Mouse (Mus musculus) midbrain, embryonic 14.5 days (tissue): Measurements from ENCODE around the gene Eml1. TPM values are rescaled to one million over a fixed set of nuclear protein-coding genes. Genes with fewer than 3 reads are reported as not detected.

ENCODE experiments used
- ATAC-seq: fragments of 200-750 bp; cut with Nextera tagmentation; 2 replicates; pipeline ENCODE4 v1.8.0; 2017; ENCODE audit warnings: moderate number of reproducible peaks, moderate library complexity; ENCODE audit not compliant: low FRiP score, low TSS enrichment
- DNase-seq: peaks from one replicate; pipeline ENCODE4 v3.0.0-alpha.2; 2015
- H3K27ac ChIP-seq: fragments of 300-500 bp; sonication (generic); replicated peaks from 2 replicates; pipeline ENCODE4 v1.5.1; 2014; ENCODE audit warnings: mild to moderate bottlenecking, low read depth, low read length, moderate library complexity
- H3K27me3 ChIP-seq: fragments of 300-500 bp; sonication (generic); 2 replicates; pipeline ENCODE4 v1.6.1; 2014; ENCODE audit warnings: low read length, control low read depth, mixed read lengths; ENCODE audit not compliant: control insufficient read depth, insufficient read depth
- H3K36me3 ChIP-seq: fragments of 300-500 bp; sonication (generic); 2 replicates; pipeline ENCODE4 v1.6.1; 2014; ENCODE audit warnings: low read length, control low read depth; ENCODE audit not compliant: control insufficient read depth, insufficient read depth
- H3K4me1 ChIP-seq: fragments of 300-500 bp; sonication (generic); 2 replicates; pipeline ENCODE4 v1.6.1; 2014; ENCODE audit warnings: mild to moderate bottlenecking, antibody characterized with exemption, low read length, control low read depth; ENCODE audit not compliant: control insufficient read depth, insufficient read depth
- H3K4me2 ChIP-seq: fragments of 300-500 bp; sonication (generic); 2 replicates; pipeline ENCODE4 v1.6.1; 2014; ENCODE audit warnings: mild to moderate bottlenecking, low read length, moderate library complexity
- H3K4me3 ChIP-seq: fragments of 300-500 bp; sonication (generic); replicated peaks from 2 replicates; pipeline ENCODE4 v1.5.1; 2014; ENCODE audit warnings: low read depth, low read length
- H3K9ac ChIP-seq: fragments of 300-500 bp; sonication (generic); replicated peaks from 2 replicates; pipeline ENCODE4 v1.6.1; 2014; ENCODE audit warnings: mild to moderate bottlenecking, low read length, moderate library complexity
- H3K9me3 ChIP-seq: fragments of 300-500 bp; sonication (generic); 2 replicates; pipeline ENCODE4 v1.6.1; 2016; ENCODE audit warnings: low read length, control low read depth, mixed read lengths; ENCODE audit not compliant: control insufficient read depth
- WGBS: fragments of 180-500 bp; shearing (Covaris S2); extraction: QIAGEN DNeasy Blood & Tissue Kit; methylation state at CpG from one replicate; pipeline ENCODE4 v1.1.7; 2014; 5-methylcytosine and 5-hydroxymethylcytosine counted together
- polyA plus RNA-seq: library from polyadenylated mRNA; unstranded; fragments of >200 nt; fragmentation: Nextera tagmentation; extraction: Ambion mirVana; gene quantifications from 2 replicates; pipeline ENCODE4 v1.2.1, GENCODE M21; 2014

Eml1 gene
- polyA plus RNA-seq, 1 experiment from 2014 or later, result 49.3 TPM

- no peaks in the 10 kb centered on the region for H3K27me3 ChIP-seq
- peaks cover 28% of the 10 kb centered on the region for H3K4me1 ChIP-seq
- DNase-seq (no peak), ATAC-seq (no peak)
- H3K4me2 ChIP-seq, result no peak overlapping the region
- 91% methylated on average over 8 of the region's 8 CpGs for WGBS
- H3K27ac ChIP-seq, result no peak overlapping the region
- no peak overlapping the region for H3K9ac ChIP-seq
- H3K4me3 ChIP-seq, result no peak overlapping the region
- H3K9me3 ChIP-seq, result no peaks in the 10 kb centered on the region
- H3K36me3 ChIP-seq, result no peaks in the 10 kb centered on the region
Measured at GRCm38 (mm10) chr12:108399191-108399590, 28.4 kb downstream of the Eml1 start.

- DNase-seq (no peak), ATAC-seq (no peak)
- Histone ChIP-seq H3K4me2 (no peak overlapping the region), H3K27ac (no peak overlapping the region), H3K27me3 (no peaks in the 10 kb centered on the region), H3K9ac (no peak overlapping the region), H3K36me3 (no peaks in the 10 kb centered on the region), H3K4me3 (no peak overlapping the region), H3K9me3 (no peaks in the 10 kb centered on the region), H3K4me1 (peaks cover 19% of the 10 kb centered on the region)
- 77% methylated on average over 8 of the region's 8 CpGs for WGBS
Measured at GRCm38 (mm10) chr12:108400951-108401350, 30.2 kb downstream of the Eml1 start.

DNA sequence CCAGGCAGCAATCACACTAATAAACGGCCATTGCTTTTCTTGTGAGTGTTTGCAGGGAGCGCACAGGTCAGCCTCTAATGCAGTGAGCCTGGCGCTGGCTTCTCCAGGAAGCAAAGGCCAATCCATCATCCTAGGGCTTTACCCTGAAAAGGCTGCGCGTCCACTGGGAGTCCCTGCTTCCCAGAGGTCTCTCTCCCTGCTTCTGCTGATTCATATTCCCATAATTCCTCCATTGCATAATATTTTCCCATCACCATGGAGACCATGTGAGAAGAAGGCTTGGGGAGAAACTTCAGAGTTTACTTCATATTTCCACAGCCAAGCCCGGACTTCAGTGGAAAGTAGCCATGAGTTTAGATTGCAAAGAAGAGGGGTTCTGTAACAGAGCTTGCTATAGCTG lies 33.2 kb downstream of the Eml1 start:
- 0 out of 2 replicates have a peak, but pooled peaks cover 3% of the 10 kb centered on the region for H3K4me1 ChIP-seq
- no peaks in the 10 kb centered on the region for H3K36me3 ChIP-seq
- H3K9ac ChIP-seq, result no peak overlapping the region
- H3K27me3 ChIP-seq, result no peaks in the 10 kb centered on the region
- WGBS, result 69% methylated on average over 6 of the region's 6 CpGs
- H3K27ac ChIP-seq, result no peak overlapping the region
- no peaks in the 10 kb centered on the region for H3K9me3 ChIP-seq
- no peak overlapping the region for H3K4me3 ChIP-seq
- ATAC-seq (no peak), DNase-seq (peak; percentile 45)
- H3K4me2 ChIP-seq, result no peak overlapping the region

GRCm38 (mm10) chr12:108409100-108409499 lies 38.3 kb downstream of the Eml1 start:
- Histone ChIP-seq H3K4me1 (peaks cover 8% of the 10 kb centered on the region), H3K4me2 (no peak overlapping the region), H3K4me3 (no peak overlapping the region), H3K36me3 (no peaks in the 10 kb centered on the region), H3K27me3 (no peaks in the 10 kb centered on the region), H3K9me3 (no peaks in the 10 kb centered on the region), H3K9ac (no peak overlapping the region), H3K27ac (no peak overlapping the region)
- no peak for ATAC-seq
- WGBS, result 70% methylated on average over 5 of the region's 5 CpGs
- no peak for DNase-seq

DNA sequence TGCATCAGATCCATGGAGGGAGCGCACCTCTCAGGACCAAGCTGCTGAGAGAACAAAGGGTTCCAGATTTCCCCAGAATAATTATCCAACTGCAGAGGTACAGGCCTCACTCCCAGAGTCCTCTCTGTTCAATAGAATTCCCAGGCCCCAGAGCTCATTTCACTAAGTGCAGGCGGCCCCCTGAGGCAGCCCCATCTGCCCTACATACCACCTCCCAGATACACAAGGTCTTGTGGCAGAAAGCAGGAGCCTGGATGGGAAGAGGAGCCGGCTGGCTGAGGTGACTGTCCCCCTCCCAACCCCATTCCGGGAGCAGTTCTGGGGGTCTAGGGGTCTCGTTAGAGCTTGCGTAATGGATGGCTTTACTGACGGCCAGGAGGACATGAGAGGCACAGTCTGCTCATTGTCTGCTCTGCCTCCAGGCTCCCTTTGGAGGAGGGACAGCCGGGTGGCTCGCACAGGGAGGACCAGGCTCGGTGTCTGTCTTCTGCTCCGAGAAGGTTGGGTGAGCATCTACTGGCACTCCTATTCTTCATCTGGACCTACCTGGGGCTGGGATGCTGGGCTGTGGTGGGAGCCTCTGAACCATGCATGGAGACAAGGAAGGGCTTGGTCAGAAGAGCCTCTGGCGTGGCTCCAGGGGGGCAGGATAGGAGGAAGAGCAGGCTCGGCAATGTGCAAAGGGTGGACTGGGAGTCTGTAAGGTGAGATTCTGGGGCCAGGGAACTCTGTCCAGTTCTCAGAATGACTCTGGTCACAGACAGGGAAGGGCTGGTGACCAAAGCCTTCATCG lies 39.9 kb downstream of the Eml1 start:
- Histone ChIP-seq H3K9me3 (no peaks in the 10 kb centered on the region), H3K36me3 (no peaks in the 10 kb centered on the region), H3K4me2 (no peak overlapping the region), H3K27me3 (no peaks in the 10 kb centered on the region), H3K27ac (peak overlapping the region; percentile 70), H3K4me3 (no peak overlapping the region), H3K4me1 (peaks cover 8% of the 10 kb centered on the region), H3K9ac (no peak overlapping the region)
- WGBS, result 54% methylated on average over 14 of the region's 14 CpGs
- peak; percentile 46 for DNase-seq
- ATAC-seq, result peak; percentile 50; the same call in 1 of the 2 replicates

DNA sequence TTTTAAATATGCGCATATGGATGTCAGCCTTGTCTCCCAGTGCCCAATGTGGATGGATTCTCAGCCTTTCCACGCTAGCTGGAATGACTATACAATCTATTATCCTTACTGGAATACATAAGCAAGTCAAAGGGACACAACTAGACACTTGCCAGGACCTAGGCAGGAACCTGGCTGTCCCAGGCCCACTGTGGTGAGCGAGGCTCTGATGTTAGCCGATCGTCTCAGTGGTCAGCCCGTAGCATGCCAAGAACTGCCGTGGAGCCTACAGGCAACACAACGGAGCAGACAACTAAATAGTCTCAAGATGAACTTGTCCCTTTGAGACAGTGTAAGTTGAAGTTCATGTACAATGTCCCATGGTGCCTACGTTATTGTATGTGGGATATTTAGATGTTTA lies 44.2 kb downstream of the Eml1 start:
- 88% methylated on average over 9 of the region's 9 CpGs for WGBS
- no peak overlapping the region for H3K4me3 ChIP-seq
- DNase-seq, result no peak

GRCm38 (mm10) chr12:108419570-108419969 lies 48.8 kb downstream of the Eml1 start:
- no peaks in the 10 kb centered on the region for H3K36me3 ChIP-seq
- no peak overlapping the region for H3K9ac ChIP-seq
- ATAC-seq (no peak), DNase-seq (no peak)
- H3K27me3 ChIP-seq, result no peaks in the 10 kb centered on the region
- H3K27ac ChIP-seq, result no peak overlapping the region
- H3K4me1 ChIP-seq, result peaks cover 8% of the 10 kb centered on the region
- no peaks in the 10 kb centered on the region for H3K9me3 ChIP-seq
- H3K4me2 ChIP-seq, result no peak overlapping the region
- H3K4me3 ChIP-seq, result no peak overlapping the region

More for the DNA sequence above, 44.2 kb downstream of the Eml1 start:
- no peak overlapping the region for H3K4me2 ChIP-seq
- H3K27ac ChIP-seq, result no peak overlapping the region
- H3K9me3 ChIP-seq, result no peaks in the 10 kb centered on the region
- H3K4me1 ChIP-seq, result peaks cover 8% of the 10 kb centered on the region
- H3K36me3 ChIP-seq, result no peaks in the 10 kb centered on the region
- no peak overlapping the region for H3K9ac ChIP-seq
- H3K27me3 ChIP-seq, result no peaks in the 10 kb centered on the region
- ATAC-seq, result no peak

- Histone ChIP-seq H3K9ac (no peak overlapping the region), H3K9me3 (no peaks in the 10 kb centered on the region), H3K27me3 (no peaks in the 10 kb centered on the region), H3K4me1 (peaks cover 21% of the 10 kb centered on the region), H3K4me2 (no peak overlapping the region), H3K27ac (no peak overlapping the region), H3K4me3 (no peak overlapping the region), H3K36me3 (no peaks in the 10 kb centered on the region)
- 82% methylated on average over 1 of the region's 1 CpGs for WGBS
- ATAC-seq (no peak), DNase-seq (no peak)
Measured at GRCm38 (mm10) chr12:108421477-108421876, 50.7 kb downstream of the Eml1 start.

DNA sequence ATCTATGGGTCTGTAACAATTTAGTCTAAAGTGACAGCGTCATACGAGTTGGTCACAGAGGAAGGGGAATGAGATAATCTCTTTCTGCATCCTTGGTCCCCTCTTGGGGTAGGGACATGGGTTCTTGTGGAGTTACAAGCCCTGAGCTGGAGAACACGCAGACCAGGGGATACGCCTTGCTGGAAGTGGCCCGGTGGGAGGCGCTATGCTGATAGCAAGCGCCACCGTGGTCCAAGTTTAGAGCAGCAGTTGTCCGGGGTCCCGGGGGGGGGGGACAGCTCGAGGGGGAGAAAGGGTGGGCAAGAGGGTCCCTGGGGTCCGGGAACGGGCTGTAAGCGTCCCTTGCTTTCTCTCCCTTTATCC lies 51.7 kb downstream of the Eml1 start:
- peak overlapping the region; percentile 95 for H3K27ac ChIP-seq
- WGBS, result 2% methylated on average over 14 of the region's 14 CpGs
- H3K4me3 ChIP-seq, result peak overlapping the region; percentile 83
- H3K36me3 ChIP-seq, result no peaks in the 10 kb centered on the region
- H3K9ac ChIP-seq, result peak overlapping the region; percentile 84
- peak overlapping the region; percentile 72 for H3K4me2 ChIP-seq
- DNase-seq, result peak; percentile 80
- ATAC-seq, result no peak; the same call in 1 of the 2 replicates
- H3K4me1 ChIP-seq, result peaks cover 24% of the 10 kb centered on the region
- H3K9me3 ChIP-seq, result no peaks in the 10 kb centered on the region
- H3K27me3 ChIP-seq, result no peaks in the 10 kb centered on the region
